Mouse (Mus musculus): Measurements from ENCODE around the gene Clec2h. TPM values are rescaled to one million over a fixed set of nuclear protein-coding genes. Genes with fewer than 3 reads are reported as not detected.

Gene Clec2h
- total and polyA plus RNA-seq, 3 experiments: 0.11 TPM; not detected in 2

- no peak for DNase-seq (ENCODE audit: low spot score)
- H3K9me3 ChIP-seq (replicated peaks): peaks cover 36% of the 10 kb centered on the region
- H3K4me3 ChIP-seq (ENCODE audit: low read depth, low read length): no peak overlapping the region
- H3K4me1 ChIP-seq (ENCODE audit: insufficient read depth, low read depth, low read length): no peaks in the 10 kb centered on the region
- TF ChIP-seq CTCF (IDR thresholded peaks at IDR 0.05; ENCODE audit: low read depth, low read length) (no peak), GATA2 (IDR thresholded peaks at IDR 0.05; ENCODE audit: borderline replicate concordance, low read depth, low read length) (no peak), TAL1 (conservative IDR thresholded peaks at IDR 0.05; ENCODE audit: low read depth, low read length) (no peak), POLR2AphosphoS5 (IDR thresholded peaks at IDR 0.05; ENCODE audit: insufficient replicate concordance, low read depth, low read length) (no peak), GATA1 (IDR thresholded peaks at IDR 0.05; ENCODE audit: borderline replicate concordance, low read length) (no peak)
- ATAC-seq (ENCODE audit: extremely low read depth, insufficient number of reproducible peaks, low FRiP score, poor library complexity, severe bottlenecking): no peak
- no peaks in the 10 kb centered on the region for H3K36me3 ChIP-seq (replicated peaks)
- no peaks in the 10 kb centered on the region for H3K27me3 ChIP-seq (ENCODE audit: insufficient read depth, low read length)
Observed at GRCm38 (mm10) chr6:128652938-128653337, 9.2 kb upstream of the Clec2h start.

- H3K4me1 ChIP-seq (ENCODE audit: insufficient read depth, low read depth, low read length): no peaks in the 10 kb centered on the region
- no peaks in the 10 kb centered on the region for H3K36me3 ChIP-seq (replicated peaks)
- peaks cover 13% of the 10 kb centered on the region for H3K9me3 ChIP-seq (replicated peaks)
- H3K27me3 ChIP-seq (ENCODE audit: insufficient read depth, low read length): no peaks in the 10 kb centered on the region
- no peak for TF ChIP-seq CTCF (IDR thresholded peaks at IDR 0.05; ENCODE audit: low read depth, low read length)
- TF ChIP-seq GATA2 (IDR thresholded peaks at IDR 0.05; ENCODE audit: borderline replicate concordance, low read depth, low read length): no peak
- no peak for TF ChIP-seq GATA1 (IDR thresholded peaks at IDR 0.05; ENCODE audit: borderline replicate concordance, low read length)
- TF ChIP-seq TAL1 (conservative IDR thresholded peaks at IDR 0.05; ENCODE audit: low read depth, low read length): no peak
- no peak for TF ChIP-seq POLR2AphosphoS5 (IDR thresholded peaks at IDR 0.05; ENCODE audit: insufficient replicate concordance, low read depth, low read length)
- ATAC-seq (ENCODE audit: extremely low read depth, insufficient number of reproducible peaks, low FRiP score, poor library complexity, severe bottlenecking) (no peak), DNase-seq (ENCODE audit: low spot score) (no peak)
- no peak overlapping the region for H3K4me3 ChIP-seq (ENCODE audit: low read depth, low read length)
Observed at GRCm38 (mm10) chr6:128661249-128661648, 936 bp upstream of the Clec2h start.

GRCm38 (mm10) chr6:128669936-128670335 is 7.8 kb downstream of the Clec2h start:
- no peaks in the 10 kb centered on the region for H3K27me3 ChIP-seq (ENCODE audit: insufficient read depth, low read length)
- no peaks in the 10 kb centered on the region for H3K4me1 ChIP-seq (ENCODE audit: insufficient read depth, low read depth, low read length)
- peaks cover 19% of the 10 kb centered on the region for H3K9me3 ChIP-seq (replicated peaks)
- DNase-seq (ENCODE audit: low spot score) (no peak), ATAC-seq (ENCODE audit: extremely low read depth, insufficient number of reproducible peaks, low FRiP score, poor library complexity, severe bottlenecking) (no peak)
- no peaks in the 10 kb centered on the region for H3K36me3 ChIP-seq (replicated peaks)
- H3K4me3 ChIP-seq (ENCODE audit: low read depth, low read length): no peak overlapping the region
- TF ChIP-seq TAL1 (conservative IDR thresholded peaks at IDR 0.05; ENCODE audit: low read depth, low read length) (no peak), POLR2AphosphoS5 (IDR thresholded peaks at IDR 0.05; ENCODE audit: insufficient replicate concordance, low read depth, low read length) (no peak), GATA2 (IDR thresholded peaks at IDR 0.05; ENCODE audit: borderline replicate concordance, low read depth, low read length) (no peak), GATA1 (IDR thresholded peaks at IDR 0.05; ENCODE audit: borderline replicate concordance, low read length) (no peak), CTCF (IDR thresholded peaks at IDR 0.05; ENCODE audit: low read depth, low read length) (no peak)

DNA sequence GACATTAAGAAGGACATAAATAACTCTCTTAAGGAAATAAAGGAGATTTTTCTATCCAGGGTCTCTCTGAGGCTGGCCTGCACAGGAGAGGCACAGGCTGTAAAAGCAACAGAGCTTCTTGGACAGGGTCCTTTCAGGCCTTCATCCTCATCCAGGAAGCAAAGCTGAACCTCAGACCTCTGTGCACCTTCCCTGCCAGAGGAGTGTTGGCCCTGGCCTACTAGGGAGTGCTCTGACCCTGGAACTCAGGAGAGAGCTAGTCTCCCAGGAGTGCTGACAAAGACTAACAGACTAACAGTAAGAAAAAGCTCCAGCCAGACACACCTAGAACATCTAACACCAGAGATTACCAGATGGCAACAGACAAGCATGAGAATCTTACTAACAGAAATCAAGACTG is 17.4 kb downstream of the Clec2h start:
- H3K4me1 ChIP-seq (ENCODE audit: insufficient read depth, low read depth, low read length): no peaks in the 10 kb centered on the region
- TF ChIP-seq GATA2 (IDR thresholded peaks at IDR 0.05; ENCODE audit: borderline replicate concordance, low read depth, low read length) (no peak), TAL1 (conservative IDR thresholded peaks at IDR 0.05; ENCODE audit: low read depth, low read length) (no peak), POLR2AphosphoS5 (IDR thresholded peaks at IDR 0.05; ENCODE audit: insufficient replicate concordance, low read depth, low read length) (no peak), GATA1 (IDR thresholded peaks at IDR 0.05; ENCODE audit: borderline replicate concordance, low read length) (no peak), CTCF (IDR thresholded peaks at IDR 0.05; ENCODE audit: low read depth, low read length) (no peak)
- H3K4me3 ChIP-seq (ENCODE audit: low read depth, low read length): no peak overlapping the region
- ATAC-seq (ENCODE audit: extremely low read depth, insufficient number of reproducible peaks, low FRiP score, poor library complexity, severe bottlenecking) (no peak), DNase-seq (ENCODE audit: low spot score) (no peak)
- peaks cover 17% of the 10 kb centered on the region for H3K9me3 ChIP-seq (replicated peaks)
- H3K36me3 ChIP-seq (replicated peaks): no peaks in the 10 kb centered on the region
- no peaks in the 10 kb centered on the region for H3K27me3 ChIP-seq (ENCODE audit: insufficient read depth, low read length)

DNA sequence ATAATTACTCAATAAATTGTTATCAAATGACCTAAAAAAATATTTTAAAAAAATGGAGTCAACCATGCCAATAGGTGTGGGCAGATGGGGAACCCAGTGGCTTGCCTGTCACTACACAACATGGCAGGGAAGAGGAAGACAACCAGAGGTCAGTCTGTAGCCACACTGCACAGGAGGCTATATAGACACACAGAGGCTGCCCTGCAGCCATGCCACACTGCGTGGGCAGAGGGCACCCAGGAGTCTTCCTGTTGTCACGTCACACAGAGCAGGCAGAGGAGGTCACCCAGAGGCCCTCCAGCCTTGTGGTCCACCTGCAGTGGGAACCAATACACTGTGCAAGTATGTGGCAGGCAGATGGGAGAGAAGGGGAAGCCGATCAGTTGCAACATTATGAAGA is 39.5 kb downstream of the Clec2h start:
- no peak for DNase-seq (ENCODE audit: low spot score)
- H3K27me3 ChIP-seq (ENCODE audit: insufficient read depth, low read length): no peaks in the 10 kb centered on the region
- H3K4me3 ChIP-seq (ENCODE audit: low read depth, low read length): no peak overlapping the region
- H3K36me3 ChIP-seq (replicated peaks): no peaks in the 10 kb centered on the region
- H3K4me1 ChIP-seq (ENCODE audit: insufficient read depth, low read depth, low read length): no peaks in the 10 kb centered on the region
- peaks cover 21% of the 10 kb centered on the region for H3K9me3 ChIP-seq (replicated peaks)
- ATAC-seq (ENCODE audit: extremely low read depth, insufficient number of reproducible peaks, low FRiP score, poor library complexity, severe bottlenecking): no peak
- no peak for TF ChIP-seq TAL1 (conservative IDR thresholded peaks at IDR 0.05; ENCODE audit: low read depth, low read length)
- TF ChIP-seq POLR2AphosphoS5 (IDR thresholded peaks at IDR 0.05; ENCODE audit: insufficient replicate concordance, low read depth, low read length): no peak
- TF ChIP-seq GATA1 (IDR thresholded peaks at IDR 0.05; ENCODE audit: borderline replicate concordance, low read length): no peak
- no peak for TF ChIP-seq GATA2 (IDR thresholded peaks at IDR 0.05; ENCODE audit: borderline replicate concordance, low read depth, low read length)
- TF ChIP-seq CTCF (IDR thresholded peaks at IDR 0.05; ENCODE audit: low read depth, low read length): no peak

- H3K9me3 ChIP-seq (replicated peaks): peaks cover 11% of the 10 kb centered on the region
- H3K4me3 ChIP-seq (ENCODE audit: low read depth, low read length): no peak within 1 kb of the TSS
- no peaks in the 10 kb centered on the region for H3K27me3 ChIP-seq (ENCODE audit: insufficient read depth, low read length)
- no peaks in the 10 kb centered on the region for H3K4me1 ChIP-seq (ENCODE audit: insufficient read depth, low read depth, low read length)
- H3K36me3 ChIP-seq (replicated peaks): no peaks in the 10 kb centered on the region
- DNase-seq (ENCODE audit: low spot score) (no peak), ATAC-seq (ENCODE audit: extremely low read depth, insufficient number of reproducible peaks, low FRiP score, poor library complexity, severe bottlenecking) (no peak)
- TF ChIP-seq POLR2AphosphoS5 (IDR thresholded peaks at IDR 0.05; ENCODE audit: insufficient replicate concordance, low read depth, low read length) (no peak), GATA1 (IDR thresholded peaks at IDR 0.05; ENCODE audit: borderline replicate concordance, low read length) (no peak), TAL1 (conservative IDR thresholded peaks at IDR 0.05; ENCODE audit: low read depth, low read length) (no peak), CTCF (IDR thresholded peaks at IDR 0.05; ENCODE audit: low read depth, low read length) (no peak), GATA2 (IDR thresholded peaks at IDR 0.05; ENCODE audit: borderline replicate concordance, low read depth, low read length) (no peak)
Observed at GRCm38 (mm10) chr6:128722959-128723358, 60.8 kb downstream of the Clec2h start, which contains the start of gene Klrb1. TSS of gene Klrb1 (minus strand) at chr6:128723059.

Other genes with a start within 250 kb of the Clec2h start
- 27.2 and 71.2 TPM in 2 replicates for gene Itfg2, start 237.5 kb upstream of the Clec2h start, total RNA-seq (2014; fragmentation: Nextera tagmentation)
- 12.3 and 16.2 TPM in 2 replicates for gene Itfg2, start 237.5 kb upstream of the Clec2h start, total RNA-seq (2017)
- gene Itfg2, start 237.5 kb upstream of the Clec2h start, polyA plus RNA-seq (2012): 22.4 and 28.6 TPM in 2 replicates
- 127 and 144 TPM in 2 replicates for gene Fkbp4, start 223.7 kb upstream of the Clec2h start, total RNA-seq (2014; fragmentation: Nextera tagmentation)
- gene Fkbp4, start 223.7 kb upstream of the Clec2h start, total RNA-seq (2017): 240 and 265 TPM in 2 replicates
- gene Fkbp4, start 223.7 kb upstream of the Clec2h start, polyA plus RNA-seq (2012): 341 and 369 TPM in 2 replicates
- gene Pzp, start 135.7 kb upstream of the Clec2h start, total RNA-seq (2014; fragmentation: Nextera tagmentation): not detected in 2 replicates
- gene Pzp, start 135.7 kb upstream of the Clec2h start, total RNA-seq (2017): 0.05 TPM in 1 of 2 replicates, not detected in the other
- gene Pzp, start 135.7 kb upstream of the Clec2h start, polyA plus RNA-seq (2012): not detected in 2 replicates
- not detected in 2 replicates for gene A2ml1, start 80.8 kb upstream of the Clec2h start, total RNA-seq (2014; fragmentation: Nextera tagmentation)
- 0.05 and 0.12 TPM in 2 replicates for gene A2ml1, start 80.8 kb upstream of the Clec2h start, total RNA-seq (2017)
- not detected in 2 replicates for gene A2ml1, start 80.8 kb upstream of the Clec2h start, polyA plus RNA-seq (2012)
- gene Klrb1a, start 38.9 kb upstream of the Clec2h start, total RNA-seq (2014; fragmentation: Nextera tagmentation): not detected in 2 replicates
- 0.11 and 0.12 TPM in 2 replicates for gene Klrb1a, start 38.9 kb upstream of the Clec2h start, total RNA-seq (2017)
- not detected in 2 replicates for gene Klrb1a, start 38.9 kb upstream of the Clec2h start, polyA plus RNA-seq (2012)
- not detected in 2 replicates for gene Klrb1, start 60.7 kb downstream of the Clec2h start, total RNA-seq (2014; fragmentation: Nextera tagmentation)
- 0.17 TPM in 1 of 2 replicates, not detected in the other for gene Klrb1, start 60.7 kb downstream of the Clec2h start, total RNA-seq (2017)
- not detected in 2 replicates for gene Klrb1, start 60.7 kb downstream of the Clec2h start, polyA plus RNA-seq (2012)
- not detected in 2 replicates for gene Klrb1c, start 126.8 kb downstream of the Clec2h start, total RNA-seq (2014; fragmentation: Nextera tagmentation)
- gene Klrb1c, start 126.8 kb downstream of the Clec2h start, total RNA-seq (2017): 0.17 and 0.22 TPM in 2 replicates
- not detected in 2 replicates for gene Klrb1c, start 126.8 kb downstream of the Clec2h start, polyA plus RNA-seq (2012)
- gene Gm44511, start 163.9 kb downstream of the Clec2h start, total RNA-seq (2014; fragmentation: Nextera tagmentation): not detected in 2 replicates
- not detected in 2 replicates for gene Gm44511, start 163.9 kb downstream of the Clec2h start, total RNA-seq (2017)
- gene Gm44511, start 163.9 kb downstream of the Clec2h start, polyA plus RNA-seq (2012): not detected in 2 replicates
- not detected in 2 replicates for gene Klrb1b, start 163.9 kb downstream of the Clec2h start, total RNA-seq (2014; fragmentation: Nextera tagmentation)
- gene Klrb1b, start 163.9 kb downstream of the Clec2h start, total RNA-seq (2017): 0.05 and 0.12 TPM in 2 replicates
- not detected in 2 replicates for gene Klrb1b, start 163.9 kb downstream of the Clec2h start, polyA plus RNA-seq (2012)
- gene Clec2i, start 225.2 kb downstream of the Clec2h start, total RNA-seq (2014; fragmentation: Nextera tagmentation): not detected in 2 replicates
- 0.05 TPM in 1 of 2 replicates, not detected in the other for gene Clec2i, start 225.2 kb downstream of the Clec2h start, total RNA-seq (2017)
- not detected in 2 replicates for gene Clec2i, start 225.2 kb downstream of the Clec2h start, polyA plus RNA-seq (2012)
- gene BC035044, start 228.7 kb downstream of the Clec2h start, total RNA-seq (2014; fragmentation: Nextera tagmentation): not detected in 2 replicates
- gene BC035044, start 228.7 kb downstream of the Clec2h start, total RNA-seq (2017): 0.05 TPM in 1 of 2 replicates, not detected in the other
- not detected in 2 replicates for gene BC035044, start 228.7 kb downstream of the Clec2h start, polyA plus RNA-seq (2012)

Data from G1E (cell line).